ENCODE assay signal across 25 mouse cellular contexts in the genomic region with DNA sequence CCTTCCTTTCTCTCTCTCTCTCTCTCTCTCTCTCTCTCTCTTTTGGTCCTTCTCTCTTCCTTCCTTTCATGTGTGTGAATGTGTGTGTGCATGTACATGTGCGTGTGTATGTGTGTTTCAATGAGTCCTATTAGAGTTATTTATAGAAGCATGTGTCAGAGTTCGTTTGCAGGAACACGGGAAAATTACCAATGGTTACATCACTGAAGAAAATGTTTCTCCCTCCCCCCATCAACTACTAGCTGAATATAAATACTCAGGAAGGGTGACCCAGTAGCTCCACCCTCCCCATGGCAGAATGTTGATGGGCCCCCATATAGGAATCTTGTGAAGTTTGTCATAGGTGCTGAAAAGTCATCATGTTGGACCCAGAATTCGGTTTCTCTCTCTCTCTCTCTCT. TPM values are rescaled to one million over a fixed set of nuclear protein-coding genes. Genes with fewer than 3 reads are reported as not detected.
"Had no signal": no experiment of that assay in that cellular context is flagged by ENCODE, and none has a peak within 500 bp of the region (broad histone marks: within the 10 kb centered on the region; RNA-seq: fewer than 3 reads in every experiment).

No protein-coding gene starts in this region.

- H3K27me3 ChIP-seq: midbrain, embryonic 12.5 days; neural tube, embryonic 12.5 days had no signal

- DNase-seq: lung, adult 18-20 months; lung, embryonic 14.5 days; lung, postnatal 10 days; lung, postnatal 4 days; midbrain, embryonic 14.5 days; right cerebral cortex, postnatal 25 days; right cerebral cortex, postnatal 4 days; spleen, adult 18-20 months; thymus, adult 18-20 months; thymus, postnatal 14 days; thymus, postnatal 36 days had no signal

- H3K4me2 ChIP-seq: lung, embryonic 14.5 days; midbrain, embryonic 12.5 days; neural tube, embryonic 12.5 days had no signal

- H3K27ac ChIP-seq: midbrain, embryonic 10.5 days; midbrain, embryonic 12.5 days; neural tube, embryonic 12.5 days had no signal

- H3K4me3 ChIP-seq: midbrain, embryonic 10.5 days; midbrain, embryonic 12.5 days; neural tube, embryonic 12.5 days had no signal

- H3K36me3 ChIP-seq: midbrain, embryonic 10.5 days; midbrain, embryonic 12.5 days; neural tube, embryonic 12.5 days had no signal

RNA-seq across cellular contexts. Expression of a gene that starts 1.5 kb away (rescaled TPM):
- total RNA-seq: megakaryocyte, adult 5-6 weeks; megakaryocyte-erythroid progenitor cell, adult 5-6 weeks; neutrophil, adult 5-6 weeks had no signal
- polyA plus RNA-seq: liver, embryonic 16.5 days; lung, embryonic 14.5 days; lung, embryonic 16.5 days; midbrain, embryonic 10.5 days; midbrain, embryonic 12.5 days; midbrain, embryonic 14.5 days; midbrain, embryonic 16.5 days; neural tube, embryonic 12.5 days; neural tube, embryonic 14.5 days; small intestine, adult 2 months; stomach, embryonic 14.5 days; stomach, embryonic 16.5 days; thymus, postnatal 0 days had no signal

RNA-seq across cellular contexts. Expression of a gene that starts 15.2 kb away (rescaled TPM):
- total RNA-seq: megakaryocyte, adult 5-6 weeks; megakaryocyte-erythroid progenitor cell, adult 5-6 weeks; neutrophil, adult 5-6 weeks had no signal
- polyA plus RNA-seq: liver, embryonic 16.5 days; lung, embryonic 14.5 days; lung, embryonic 16.5 days; midbrain, embryonic 10.5 days; midbrain, embryonic 12.5 days; midbrain, embryonic 16.5 days; neural tube, embryonic 12.5 days; neural tube, embryonic 14.5 days; small intestine, adult 2 months; stomach, embryonic 14.5 days; stomach, embryonic 16.5 days; thymus, postnatal 0 days had no signal

RNA-seq across cellular contexts. Expression of a gene that starts 28.8 kb away (rescaled TPM):
- total RNA-seq: megakaryocyte, adult 5-6 weeks; megakaryocyte-erythroid progenitor cell, adult 5-6 weeks; neutrophil, adult 5-6 weeks had no signal
- polyA plus RNA-seq: liver, embryonic 16.5 days; lung, embryonic 14.5 days; lung, embryonic 16.5 days; midbrain, embryonic 10.5 days; midbrain, embryonic 12.5 days; midbrain, embryonic 14.5 days; midbrain, embryonic 16.5 days; neural tube, embryonic 12.5 days; neural tube, embryonic 14.5 days; small intestine, adult 2 months; stomach, embryonic 14.5 days; stomach, embryonic 16.5 days; thymus, postnatal 0 days had no signal

RNA-seq across cellular contexts. Expression of a gene that starts 33.7 kb away (rescaled TPM):
- total RNA-seq: megakaryocyte, adult 5-6 weeks; neutrophil, adult 5-6 weeks had no signal
- polyA plus RNA-seq: liver, embryonic 16.5 days; lung, embryonic 14.5 days; midbrain, embryonic 10.5 days; midbrain, embryonic 12.5 days; midbrain, embryonic 16.5 days; neural tube, embryonic 12.5 days; small intestine, adult 2 months; stomach, embryonic 14.5 days had no signal

RNA-seq across cellular contexts. Expression of a gene that starts 36.7 kb away (rescaled TPM):
- total RNA-seq: megakaryocyte, adult 5-6 weeks; megakaryocyte-erythroid progenitor cell, adult 5-6 weeks; neutrophil, adult 5-6 weeks had no signal
- polyA plus RNA-seq: liver, embryonic 16.5 days; lung, embryonic 14.5 days; lung, embryonic 16.5 days; midbrain, embryonic 10.5 days; midbrain, embryonic 12.5 days; midbrain, embryonic 14.5 days; midbrain, embryonic 16.5 days; neural tube, embryonic 12.5 days; neural tube, embryonic 14.5 days; small intestine, adult 2 months; stomach, embryonic 14.5 days; stomach, embryonic 16.5 days; thymus, postnatal 0 days had no signal
